Mouse (Mus musculus) cerebellum, adult 18-20 months (tissue): ENCODE results near the gene Slc26a6.

Experiments used
- DNase-seq, 2 experiments: peaks; one replicate each; pipeline ENCODE4 v3.0.0; 2021

Slc26a6 gene

GRCm38 (mm10) chr9:108852976-108853375 lies at the start of gene Slc26a6:
Gene Slc26a6, plus strand, starts transcription at chr9:108853283.
- no peak for DNase-seq

- no peak for DNase-seq
Observed at GRCm38 (mm10) chr9:108805768-108806167, 47.3 kb upstream of the Slc26a6 start.

GRCm38 (mm10) chr9:108806379-108806778 lies 46.7 kb upstream of the Slc26a6 start:
- DNase-seq = no peak

- DNase-seq = no peak
Observed at GRCm38 (mm10) chr9:108806831-108807230, 46.3 kb upstream of the Slc26a6 start.

GRCm38 (mm10) chr9:108807674-108808073 lies 45.4 kb upstream of the Slc26a6 start:
- no peak for DNase-seq

- peak; percentile 93 to 99 for DNase-seq
Observed at GRCm38 (mm10) chr9:108808163-108808665, 44.9 kb upstream of the Slc26a6 start, which contains the start of gene Nckipsd. Gene Nckipsd, plus strand, starts transcription at chr9:108808368.

GRCm38 (mm10) chr9:108809188-108809587 lies 43.9 kb upstream of the Slc26a6 start:
- DNase-seq = no peak

GRCm38 (mm10) chr9:108809723-108810122 lies 43.4 kb upstream of the Slc26a6 start:
- no peak for DNase-seq

- DNase-seq = no peak
Observed at GRCm38 (mm10) chr9:108810516-108810915, 42.6 kb upstream of the Slc26a6 start.

GRCm38 (mm10) chr9:108815557-108815956 lies 37.5 kb upstream of the Slc26a6 start:
- no peak for DNase-seq

GRCm38 (mm10) chr9:108819495-108819894 lies 33.6 kb upstream of the Slc26a6 start:
- DNase-seq = peak; percentile 67 to 72

GRCm38 (mm10) chr9:108820077-108820476 lies 33.0 kb upstream of the Slc26a6 start:
- no peak for DNase-seq

- peak; percentile 39 to 40 for DNase-seq
Observed at GRCm38 (mm10) chr9:108824144-108824685, 28.9 kb upstream of the Slc26a6 start.

- peak; percentile 98 for DNase-seq
Observed at GRCm38 (mm10) chr9:108824755-108825413, 28.2 kb upstream of the Slc26a6 start.

- DNase-seq = peak; percentile 92 to 93
Observed at GRCm38 (mm10) chr9:108825820-108826699, 27.0 kb upstream of the Slc26a6 start, which contains the start of gene Celsr3. Gene Celsr3, plus strand, starts transcription at chr9:108826320.

GRCm38 (mm10) chr9:108826700-108827340 lies 26.3 kb upstream of the Slc26a6 start:
- peak; percentile 80 to 85 for DNase-seq

GRCm38 (mm10) chr9:108827454-108827853 lies 25.6 kb upstream of the Slc26a6 start:
- no peak for DNase-seq

- peak in 1 of 2 experiments; percentile 46 for DNase-seq
Observed at GRCm38 (mm10) chr9:108827906-108828305, 25.2 kb upstream of the Slc26a6 start.

GRCm38 (mm10) chr9:108831637-108832036 lies 21.4 kb upstream of the Slc26a6 start:
- DNase-seq = no peak

- DNase-seq = peak; percentile 72 to 86
Observed at GRCm38 (mm10) chr9:108832390-108833108, 20.5 kb upstream of the Slc26a6 start.

- peak; percentile 81 for DNase-seq
Observed at GRCm38 (mm10) chr9:108842989-108843388, 10.1 kb upstream of the Slc26a6 start.

GRCm38 (mm10) chr9:108845390-108845789 lies 7.7 kb upstream of the Slc26a6 start:
- no peak for DNase-seq
